Mouse (Mus musculus) MEL (cell line): Measurements from ENCODE around the gene Tbc1d24. TPM values are rescaled to one million over a fixed set of nuclear protein-coding genes. Genes with fewer than 3 reads are reported as not detected.
A peak's percentile ranks its signal among the peaks of the same experiment; 100 is the strongest.

Experiments
- DNase-seq: peaks from one replicate; pipeline ENCODE4 v3.0.0; 2011; ENCODE audit warnings: low read depth, low spot score
- H3K27ac ChIP-seq: 2 replicates; pipeline ENCODE4 v1.5.1; 2012; ENCODE audit warnings: low read depth, mild to moderate bottlenecking, control low read depth, low read length, moderate library complexity; ENCODE audit not compliant: control insufficient read depth
- H3K27me3 ChIP-seq, 2 experiments: fragments of 150-350 bp in 1 of 2; sonication (generic) in 1 of 2; 2 replicates each; pipeline ENCODE4 v1.6.1; 2012; ENCODE audit warnings: low read length in 2 of 2, mild to moderate bottlenecking in 2 of 2, improper control_type of control experiment in 1 of 2, moderate library complexity in 1 of 2; ENCODE audit not compliant: insufficient read depth in 2 of 2, control insufficient read depth in 1 of 2
- H3K36me3 ChIP-seq, 2 experiments: 2 replicates each; pipeline ENCODE4 v1.6.1; 2012 to 2014; ENCODE audit warnings: low read length in 2 of 2, improper control_type of control experiment in 1 of 2, inconsistent platforms in 1 of 2, mild to moderate bottlenecking in 1 of 2; ENCODE audit not compliant: insufficient read depth in 2 of 2, control insufficient read depth in 1 of 2
- H3K4me1 ChIP-seq, 2 experiments: fragments of 150-350 bp in 1 of 2; sonication (generic) in 1 of 2; 2 replicates each; pipeline ENCODE4 v1.6.1; 2012; ENCODE audit warnings: low read length in 2 of 2, improper control_type of control experiment in 1 of 2, mild to moderate bottlenecking in 1 of 2; ENCODE audit not compliant: insufficient read depth in 2 of 2, control insufficient read depth in 1 of 2
- H3K4me3 ChIP-seq, 2 experiments: fragments of 150-350 bp in 1 of 2; sonication (generic) in 1 of 2; 2 replicates each; pipeline ENCODE4 v1.5.1; 2012; ENCODE audit warnings: low read depth in 2 of 2, low read length in 2 of 2, mild to moderate bottlenecking in 2 of 2, moderate library complexity in 2 of 2, control low read depth in 1 of 2, improper control_type of control experiment in 1 of 2; ENCODE audit not compliant: control insufficient read depth in 1 of 2, insufficient read depth in 1 of 2
- H3K79me2 ChIP-seq: 2 replicates; pipeline ENCODE4 v1.6.1; 2012; ENCODE audit warnings: mild to moderate bottlenecking, low read length, moderate library complexity; ENCODE audit not compliant: control insufficient read depth, poor library complexity, insufficient read depth
- H3K9ac ChIP-seq: 2 replicates; pipeline ENCODE4 v1.6.1; 2012; ENCODE audit warnings: low read depth, mild to moderate bottlenecking, control low read depth, low read length, moderate library complexity; ENCODE audit not compliant: control insufficient read depth, poor library complexity, severe bottlenecking
- H3K9me3 ChIP-seq: fragments of 150-350 bp; sonication (generic); replicated peaks from 2 replicates; pipeline ENCODE4 v1.6.1; 2012; ENCODE audit warnings: mild to moderate bottlenecking, low read length, improper control_type of control experiment, moderate library complexity; ENCODE audit not compliant: insufficient read depth
- BHLHE40 ChIP-seq: IDR thresholded peaks from 2 replicates; pipeline ENCODE4 v1.6.1; 2012; ENCODE audit warnings: low read depth, mild to moderate bottlenecking, inconsistent platforms, low read length, improper control_type of control experiment, borderline replicate concordance
- CHD1 ChIP-seq: IDR thresholded peaks from 2 replicates; pipeline ENCODE4 v1.6.1; 2012; ENCODE audit warnings: low read depth, mild to moderate bottlenecking, inconsistent platforms, low read length, improper control_type of control experiment
- CHD2 ChIP-seq: IDR thresholded peaks from 2 replicates; pipeline ENCODE4 v1.6.1; 2011; ENCODE audit warnings: low read length, improper control_type of control experiment
- E2F4 ChIP-seq: IDR thresholded peaks from 2 replicates; pipeline ENCODE4 v1.6.1; 2011; ENCODE audit warnings: low read depth, low read length, improper control_type of control experiment, borderline replicate concordance
- EP300 ChIP-seq, 2 experiments: IDR thresholded peaks; 2 replicates each; pipeline ENCODE4 v1.6.1; 2011; ENCODE audit warnings: improper control_type of control experiment in 2 of 2, low read length in 2 of 2, low read depth in 1 of 2, mild to moderate bottlenecking in 1 of 2
- ETS1 ChIP-seq: IDR thresholded peaks from 2 replicates; pipeline ENCODE4 v1.6.1; 2012; ENCODE audit warnings: low read depth, mild to moderate bottlenecking, inconsistent platforms, low read length, improper control_type of control experiment, moderate library complexity
- GABPA ChIP-seq: IDR thresholded peaks from 2 replicates; pipeline ENCODE4 v1.6.1; 2012; ENCODE audit warnings: low read depth, mild to moderate bottlenecking, inconsistent platforms, low read length, improper control_type of control experiment, moderate library complexity
- GATA1 ChIP-seq: IDR thresholded peaks from 2 replicates; pipeline ENCODE4 v1.6.1; 2011; ENCODE audit warnings: low read depth, low read length, improper control_type of control experiment
- JUND ChIP-seq: IDR thresholded peaks from 2 replicates; pipeline ENCODE4 v1.6.1; 2011; ENCODE audit warnings: low read depth, mild to moderate bottlenecking, improper control_type of control experiment, low read length
- KAT2A ChIP-seq: conservative IDR thresholded peaks from 2 replicates; pipeline ENCODE4 v1.6.1; 2012; ENCODE audit warnings: low read depth, low read length, improper control_type of control experiment, inconsistent platforms
- MAFK ChIP-seq: IDR thresholded peaks from 2 replicates; pipeline ENCODE4 v1.6.1; 2011; ENCODE audit warnings: low read depth, mild to moderate bottlenecking, low read length, improper control_type of control experiment, borderline replicate concordance
- MAX ChIP-seq: IDR thresholded peaks from 2 replicates; pipeline ENCODE4 v1.6.1; 2011; ENCODE audit warnings: low read length, improper control_type of control experiment
- MAZ ChIP-seq: IDR thresholded peaks from 2 replicates; pipeline ENCODE4 v1.6.1; 2012; ENCODE audit warnings: low read depth, mild to moderate bottlenecking, inconsistent platforms, low read length, improper control_type of control experiment
- MXI1 ChIP-seq: IDR thresholded peaks from 2 replicates; pipeline ENCODE4 v1.6.1; 2011; ENCODE audit warnings: mild to moderate bottlenecking, low read depth, low read length, improper control_type of control experiment
- MYB ChIP-seq: IDR thresholded peaks from 2 replicates; pipeline ENCODE4 v1.6.1; 2011; ENCODE audit warnings: mild to moderate bottlenecking, low read depth, low read length, improper control_type of control experiment
- NRF1 ChIP-seq: IDR thresholded peaks from 2 replicates; pipeline ENCODE4 v1.6.1; 2014; ENCODE audit warnings: low read depth, mild to moderate bottlenecking, inconsistent platforms, low read length, improper control_type of control experiment, moderate library complexity; ENCODE audit not compliant: poor library complexity, insufficient read depth, severe bottlenecking
- POLR2A ChIP-seq, 2 experiments: IDR thresholded peaks; 2 replicates each; pipeline ENCODE4 v1.6.1; 2011 to 2012; ENCODE audit warnings: low read length in 2 of 2, mild to moderate bottlenecking in 2 of 2, control low read depth in 1 of 2, improper control_type of control experiment in 1 of 2, low read depth in 1 of 2, moderate library complexity in 1 of 2; ENCODE audit not compliant: control insufficient read depth in 1 of 2, insufficient read depth in 1 of 2, poor library complexity in 1 of 2
- POLR2AphosphoS2 ChIP-seq: IDR thresholded peaks from 2 replicates; pipeline ENCODE4 v1.6.1; 2011; ENCODE audit warnings: low read length, improper control_type of control experiment
- POLR2AphosphoS5 ChIP-seq: IDR thresholded peaks from 2 replicates; pipeline ENCODE4 v1.6.1; 2012; ENCODE audit warnings: low read depth, borderline replicate concordance, mild to moderate bottlenecking, inconsistent platforms, low read length, moderate library complexity, mixed read lengths
- RCOR1 ChIP-seq: IDR thresholded peaks from 2 replicates; pipeline ENCODE4 v1.6.1; 2012; ENCODE audit warnings: low read depth, mild to moderate bottlenecking, inconsistent platforms, low read length, improper control_type of control experiment
- SMC3 ChIP-seq: IDR thresholded peaks from 2 replicates; pipeline ENCODE4 v1.6.1; 2011; ENCODE audit warnings: low read depth, low read length, improper control_type of control experiment
- TAL1 ChIP-seq: IDR thresholded peaks from 2 replicates; pipeline ENCODE4 v1.6.1; 2012; ENCODE audit warnings: mild to moderate bottlenecking, inconsistent platforms, low read length, moderate library complexity, mixed read lengths
- UBTF ChIP-seq: IDR thresholded peaks from 2 replicates; pipeline ENCODE4 v1.6.1; 2012; ENCODE audit warnings: low read depth, mild to moderate bottlenecking, inconsistent platforms, low read length, improper control_type of control experiment, moderate library complexity, borderline replicate concordance; ENCODE audit not compliant: insufficient read depth
- USF2 ChIP-seq, 2 experiments: IDR thresholded peaks; 2 replicates each; pipeline ENCODE4 v1.6.1; 2011 to 2012; ENCODE audit warnings: improper control_type of control experiment in 2 of 2, low read length in 2 of 2, borderline replicate concordance in 1 of 2, inconsistent platforms in 1 of 2, low read depth in 1 of 2, mild to moderate bottlenecking in 1 of 2; ENCODE audit not compliant: insufficient read depth in 1 of 2
- ZC3H11A ChIP-seq: IDR thresholded peaks from 2 replicates; pipeline ENCODE4 v1.6.1; 2012; ENCODE audit warnings: low read depth, mild to moderate bottlenecking, inconsistent platforms, low read length, improper control_type of control experiment
- ZMIZ1 ChIP-seq: IDR thresholded peaks from 2 replicates; pipeline ENCODE4 v1.6.1; 2012; ENCODE audit warnings: low read depth, mild to moderate bottlenecking, inconsistent platforms, low read length, improper control_type of control experiment, moderate library complexity
- polyA plus RNA-seq, 2 experiments: library from polyadenylated mRNA; stranded (reverse) in 1 of 2; unstranded in 1 of 2; fragments of >175 nt in 1 of 2; fragments of >200 nt in 1 of 2; gene quantifications; 2 replicates each; pipeline versions ENCODE4 v1.2.1 to v1.2.4; 2012; ENCODE audit warnings: low replicate concordance in 2 of 2, low read depth in 1 of 2; ENCODE audit not compliant: insufficient read length in 2 of 2, insufficient read depth in 1 of 2, missing spikeins in 1 of 2
- total RNA-seq: library from RNA; depleted of rRNA; stranded (reverse); fragments of 300-350 nt; gene quantifications from 2 replicates; pipeline ENCODE4 v1.2.3, GENCODE M21; 2012

The Tbc1d24 gene
- total and polyA plus RNA-seq, 3 experiments = 24.3 to 34.2 (median 27.3) TPM

- TF ChIP-seq CHD1 = no peak
- no peak for TF ChIP-seq MAFK
- TF ChIP-seq KAT2A = no peak
- TF ChIP-seq MAZ = 0 out of 2 replicates have a peak, but pooled peaks have one; percentile 37
- 0 out of 2 replicates have a peak, but pooled peaks have one; percentile 41 for TF ChIP-seq POLR2AphosphoS2
- TF ChIP-seq MAX = peak; percentile 24; the same call in 1 of the 2 replicates
- no peak for TF ChIP-seq CHD2
- TF ChIP-seq MYB = no peak
- TF ChIP-seq, all 39 proteins: peak for 12
These were observed 34.6 kb downstream of the Tbc1d24 start (continued) for GRCm38 (mm10) chr17:24170729-24171128.

GRCm38 (mm10) chr17:24170125-24170524, 35.2 kb downstream of the Tbc1d24 start:
- Histone ChIP-seq H3K79me2 (peaks cover 34% of the 10 kb centered on the region), H3K4me3 (peak overlapping the region; percentile 81 to 88), H3K9me3 (no peaks in the 10 kb centered on the region), H3K36me3 (peaks cover 4 to 28% of the 10 kb centered on the region in 2 experiments), H3K27me3 (no peaks in the 10 kb centered on the region), H3K9ac (peak overlapping the region; percentile 96), H3K27ac (peak overlapping the region; percentile 97), H3K4me1 (peaks cover 11 to 33% of the 10 kb centered on the region in 2 experiments)
- peak; percentile 48 for DNase-seq
- TF ChIP-seq MXI1 = peak; percentile 10; the same call in 1 of the 2 replicates
- no peak for TF ChIP-seq MAX

- no peaks in the 10 kb centered on the region for H3K9me3 ChIP-seq
- H3K79me2 ChIP-seq = peaks cover 34% of the 10 kb centered on the region
- H3K27ac ChIP-seq = peak within 1 kb of the TSS; percentile 97
- peaks cover 11 to 33% of the 10 kb centered on the region in 2 experiments for H3K4me1 ChIP-seq
- peaks cover 4 to 28% of the 10 kb centered on the region in 2 experiments for H3K36me3 ChIP-seq
- H3K27me3 ChIP-seq = no peaks in the 10 kb centered on the region
- peak within 1 kb of the TSS; percentile 96 for H3K9ac ChIP-seq
- peak; percentile 96 for DNase-seq
- peak within 1 kb of the TSS; percentile 81 to 88 for H3K4me3 ChIP-seq
- TF ChIP-seq ETS1 (no peak), TAL1 (no peak), E2F4 (no peak), MYB (no peak), POLR2A (IDR thresholded peaks at IDR 0.05; ENCODE audit: control insufficient read depth in 1 of 2, insufficient read depth in 1 of 2, low read depth in 1 of 2, low read length in 2 of 2, poor library complexity in 1 of 2) (peak; percentile 19 to 81; a peak in 3 of 4 replicates), BHLHE40 (no peak), EP300 (IDR thresholded peaks at IDR 0.05; ENCODE audit: low read depth in 1 of 2, low read length in 2 of 2) (no peak), POLR2AphosphoS2 (peak; percentile 94), GABPA (no peak), ZMIZ1 (peak; percentile 74), ZC3H11A (no peak), NRF1 (peak; percentile 85), CHD2 (no peak), POLR2AphosphoS5 (no peak), MAZ (no peak; the same call in 1 of the 2 replicates), SMC3 (no peak), GATA1 (no peak), CHD1 (peak; percentile 99), RCOR1 (no peak), MAX (0 out of 2 replicates have a peak, but pooled peaks have one; percentile 34), JUND (no peak), USF2 (IDR thresholded peaks at IDR 0.05; ENCODE audit: borderline replicate concordance in 1 of 2, insufficient read depth in 1 of 2, low read depth in 1 of 2, low read length in 2 of 2) (peak; percentile 26 to 69; a peak in 2 of 4 replicates), UBTF (no peak)
These were observed 35.9 kb downstream of the Tbc1d24 start, which contains the start of gene Atp6v0c for GRCm38 (mm10) chr17:24169317-24170065. TSS of gene Atp6v0c (minus strand) at chr17:24169702.
